Mouse (Mus musculus): ENCODE data around the gene Eapp. TPM values are rescaled to one million over a fixed set of nuclear protein-coding genes. Genes with fewer than 3 reads are reported as not detected.
"Not testable (repeated sequence)": the region's sequence is repeated elsewhere in the genome, so short reads cannot be mapped to it uniquely, and the experiment has no call there.

Gene Eapp
- total RNA-seq, 4 experiments from 2014 or later: 29.9 to 39.0 (median 33.6) TPM

DNA sequence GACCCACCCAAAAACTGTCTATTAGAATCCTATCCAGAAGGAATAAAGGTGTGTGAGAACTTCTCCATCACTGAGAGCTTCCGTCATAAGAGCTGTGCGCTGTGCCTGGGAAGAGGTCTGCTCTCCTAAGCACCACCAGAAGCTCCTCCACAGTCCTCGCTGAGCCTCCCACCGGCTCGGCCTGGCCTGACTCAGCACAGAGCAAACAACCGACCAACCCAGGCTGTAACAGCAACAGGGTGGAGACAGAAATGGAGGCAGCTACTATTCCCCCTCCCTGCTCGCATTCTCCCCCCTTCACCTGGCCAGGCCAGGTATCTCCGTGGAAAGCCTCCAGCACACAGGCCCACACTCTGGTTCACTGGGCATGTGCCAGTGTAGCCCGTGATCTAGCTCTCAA, 19.0 kb downstream of the Eapp start:
- DNase-seq: no peak

DNA sequence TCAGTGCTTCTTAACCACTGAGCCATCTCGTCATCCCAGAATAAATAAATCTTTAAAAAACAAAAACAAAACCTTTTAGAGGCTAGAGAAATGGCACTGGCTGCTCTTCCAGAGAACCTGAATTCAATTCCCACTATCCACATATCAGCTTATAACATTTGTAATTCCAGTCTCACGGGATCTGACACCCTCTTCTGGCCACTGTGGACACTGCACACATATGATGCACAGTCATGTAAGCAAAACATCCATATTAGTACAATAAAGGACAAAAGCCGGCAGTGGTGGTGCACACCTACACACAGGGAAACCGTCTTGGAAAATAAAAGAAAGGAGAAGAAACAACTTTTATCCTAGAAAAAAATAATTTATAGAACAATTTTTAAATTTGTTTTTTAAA, 20.3 kb downstream of the Eapp start:
- DNase-seq: no peak

DNA sequence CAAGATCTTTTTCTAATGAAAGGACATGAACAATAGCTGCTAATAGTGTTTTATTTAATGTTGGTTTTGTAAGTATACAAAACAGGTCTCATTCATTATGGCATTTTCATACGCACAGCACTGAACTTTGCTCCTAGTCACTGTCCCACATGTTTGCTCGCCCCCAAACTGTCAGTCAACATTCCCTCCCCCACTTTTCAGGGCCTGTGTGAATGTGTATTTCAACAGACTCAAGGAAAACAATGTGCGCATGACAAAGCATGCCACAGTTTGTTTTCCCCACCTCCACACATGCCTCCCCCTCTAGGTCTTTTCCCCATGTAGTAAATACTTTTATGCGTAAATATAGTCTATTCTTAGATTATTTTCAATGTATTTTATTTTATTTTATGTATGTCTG, 24.4 kb downstream of the Eapp start:
- no peak for DNase-seq

DNA sequence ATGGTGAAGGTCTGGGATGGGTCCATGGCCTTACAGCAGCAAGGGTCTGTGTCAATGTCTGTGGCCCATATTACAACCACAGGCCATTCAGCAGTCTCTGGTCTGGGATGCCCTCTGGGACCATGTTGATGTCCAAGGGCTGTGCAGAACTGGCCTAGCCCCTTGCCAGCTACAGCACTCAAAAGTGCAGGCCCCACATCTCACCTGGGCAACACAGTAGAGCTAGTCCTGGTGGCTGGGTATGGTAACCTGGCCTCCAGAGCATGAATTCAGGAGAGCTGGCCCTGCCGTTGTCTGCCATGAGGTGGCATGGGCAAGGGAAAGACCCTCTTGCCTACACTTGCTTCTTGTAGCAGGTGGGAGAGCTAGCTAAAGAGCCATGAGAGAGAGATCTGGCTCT, 27.6 kb downstream of the Eapp start:
- no peak for DNase-seq

DNA sequence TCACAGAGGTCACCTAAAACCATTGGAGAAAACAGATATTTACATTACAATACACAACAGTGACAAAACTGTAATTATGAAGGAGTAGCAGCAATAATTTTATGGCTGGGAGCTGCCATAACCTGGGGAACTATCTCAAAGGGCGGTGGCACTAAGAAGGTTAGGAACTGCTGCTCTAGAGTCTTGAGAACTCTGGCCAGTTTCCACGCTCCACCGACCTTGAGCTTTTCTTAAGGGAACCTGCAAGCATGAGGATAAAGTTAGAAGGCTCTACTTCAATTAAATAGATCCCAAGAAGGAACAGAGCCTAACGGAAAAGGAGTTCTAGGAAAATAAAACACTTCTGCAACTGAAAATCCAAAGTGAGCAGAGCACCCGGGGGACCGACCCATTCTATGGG, 30.2 kb downstream of the Eapp start:
- no peak for DNase-seq

DNA sequence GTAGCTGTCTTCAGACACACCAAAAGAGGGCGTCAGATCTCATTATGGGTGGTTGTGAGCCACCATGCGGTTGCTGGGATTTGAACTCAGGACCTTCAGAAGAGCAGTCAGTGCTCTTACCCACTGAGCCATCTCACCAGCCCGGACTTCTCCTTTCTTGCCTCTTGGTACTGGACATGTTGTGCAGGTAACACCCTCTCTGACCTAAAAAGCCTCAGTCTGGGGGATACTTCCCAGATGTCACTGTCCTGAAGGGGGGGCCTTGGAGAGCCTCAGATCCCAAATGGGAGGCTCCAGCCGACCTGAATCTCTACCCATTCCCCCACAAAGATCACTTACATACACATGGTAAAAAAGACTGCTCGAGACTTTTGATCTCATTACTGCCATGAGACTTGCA, 34.2 kb downstream of the Eapp start:
- not testable (repeated sequence) for DNase-seq

DNA sequence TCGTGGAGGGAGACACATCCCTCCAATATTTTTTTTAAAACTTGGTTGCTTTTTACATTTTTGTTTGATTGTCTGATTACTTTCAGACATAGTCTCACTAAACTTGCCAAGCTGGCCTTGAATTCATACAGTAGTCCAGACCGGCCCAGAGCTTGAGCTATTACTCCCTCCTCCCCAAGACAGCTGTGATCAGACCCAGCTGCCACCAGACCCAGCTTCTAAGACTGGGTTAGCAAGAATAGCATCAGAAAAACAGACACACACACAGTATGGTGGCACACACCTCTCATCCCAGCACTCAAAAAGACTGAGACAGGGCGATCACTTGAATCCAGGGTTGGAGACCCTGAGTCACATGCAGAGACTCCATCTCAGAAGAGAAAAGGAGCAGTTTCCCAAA, 35.8 kb downstream of the Eapp start:
- DNase-seq: no peak

DNA sequence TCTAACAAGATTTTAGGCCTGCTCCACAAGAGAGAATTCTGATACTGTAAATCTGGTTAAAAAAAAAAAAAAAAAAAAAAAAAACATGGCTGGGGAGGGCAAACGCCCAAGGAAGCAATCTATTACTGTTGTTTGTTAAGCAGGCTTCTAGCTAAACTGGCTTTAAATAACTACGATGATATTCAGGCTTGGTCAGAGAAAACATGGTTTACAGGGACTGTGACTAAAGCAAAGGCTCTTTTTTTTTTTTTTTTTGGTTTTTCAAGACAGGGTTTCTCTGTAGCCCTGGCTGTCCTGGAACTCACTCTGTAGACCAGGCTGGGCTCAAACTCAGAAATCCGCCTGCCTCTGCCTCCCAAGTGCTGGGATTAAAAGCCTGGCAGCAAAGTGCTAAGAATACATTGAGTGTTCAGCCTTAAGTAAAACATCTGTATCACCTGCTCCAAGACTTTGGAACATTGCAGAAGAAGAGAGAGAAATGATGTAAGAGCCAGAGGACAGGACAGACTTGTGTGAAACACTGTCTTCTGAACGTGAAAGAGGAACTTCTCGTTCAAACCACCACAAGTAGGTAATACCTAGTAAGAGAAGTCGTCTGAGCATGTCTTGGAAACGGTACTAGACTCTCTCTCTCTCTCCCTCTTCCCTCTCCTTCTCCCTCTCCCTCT, 37.1 kb downstream of the Eapp start:
- DNase-seq: no peak

DNA sequence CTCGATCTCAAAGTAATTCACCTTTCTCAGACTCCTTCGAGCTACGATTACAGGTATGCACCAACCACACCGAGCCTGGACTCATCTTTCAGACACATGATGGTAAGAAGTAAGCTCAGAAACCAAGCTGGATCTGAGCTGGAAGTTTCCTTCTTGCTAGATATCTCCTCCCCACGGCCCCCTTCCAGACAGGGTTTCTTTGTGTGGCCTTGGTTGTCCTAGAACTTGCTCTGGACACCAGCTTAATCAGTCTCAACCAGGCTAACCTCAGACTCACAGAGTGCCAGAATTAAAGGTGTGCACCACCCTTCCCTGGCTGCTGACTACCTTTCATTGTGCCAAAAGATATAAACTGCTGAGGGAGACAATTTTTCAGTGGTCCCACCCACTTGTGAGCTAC, 37.7 kb downstream of the Eapp start:
- DNase-seq: no peak

DNA sequence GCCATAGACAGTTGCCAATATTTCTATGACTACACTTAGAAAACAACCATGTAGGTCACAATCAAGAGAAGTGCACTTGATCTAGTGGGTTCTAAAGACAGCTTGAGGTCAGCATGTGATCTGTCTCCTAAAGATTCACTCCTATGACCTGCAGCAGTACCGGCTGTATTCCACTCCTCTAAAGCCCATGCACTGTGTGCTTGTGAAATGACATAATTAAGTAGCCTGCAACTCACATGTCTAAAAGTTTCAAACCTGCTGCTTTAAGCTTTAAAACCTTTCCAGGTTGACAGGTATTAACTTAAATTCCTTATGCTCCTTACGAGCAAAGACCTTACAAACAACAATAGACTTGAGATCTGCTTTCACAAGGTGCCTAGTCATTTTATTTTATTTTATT, 38.5 kb downstream of the Eapp start:
- no peak for DNase-seq

DNA sequence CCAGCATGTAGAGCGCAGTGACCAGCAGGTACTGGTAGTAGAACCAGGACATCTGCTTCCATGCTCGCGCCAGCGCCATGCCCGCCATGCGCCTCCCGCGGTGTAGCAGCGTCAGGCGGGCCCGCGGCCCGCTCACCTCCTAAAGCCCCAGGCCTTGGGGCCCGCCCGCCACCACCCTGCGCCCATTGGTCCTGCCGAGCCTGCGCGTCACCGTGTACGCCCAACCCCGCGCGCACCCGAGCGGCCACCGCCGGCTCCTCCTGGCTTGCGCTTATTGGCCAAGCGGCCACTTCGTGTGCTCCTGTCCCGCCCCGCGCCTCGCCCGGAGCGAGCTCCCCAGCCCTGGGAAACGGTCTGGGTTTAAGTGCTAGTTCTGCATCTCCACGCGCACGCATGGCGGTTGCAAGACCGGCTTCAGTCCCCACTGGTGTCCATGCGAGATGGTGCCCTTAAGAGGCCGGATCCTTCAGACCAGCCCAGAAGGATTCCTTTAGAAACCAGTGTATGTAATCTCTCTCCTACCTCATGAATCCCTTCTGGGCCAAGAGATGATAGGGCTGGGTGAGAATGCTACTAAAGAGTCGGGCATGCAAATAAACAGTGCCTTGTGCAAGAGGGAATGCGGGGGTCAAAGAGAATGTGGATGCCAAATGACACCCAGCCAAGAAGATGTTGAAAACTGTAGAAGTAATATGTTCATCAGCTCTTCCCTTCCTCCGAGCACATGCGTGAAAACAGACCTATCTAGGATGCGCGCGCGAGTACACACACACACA, 39.1 kb downstream of the Eapp start, which contains the start of gene Sptssa:
Sptssa (minus strand) TSS at position 178 of the 776 bp plus-strand sequence.
- peak; percentile 95 for DNase-seq

DNA sequence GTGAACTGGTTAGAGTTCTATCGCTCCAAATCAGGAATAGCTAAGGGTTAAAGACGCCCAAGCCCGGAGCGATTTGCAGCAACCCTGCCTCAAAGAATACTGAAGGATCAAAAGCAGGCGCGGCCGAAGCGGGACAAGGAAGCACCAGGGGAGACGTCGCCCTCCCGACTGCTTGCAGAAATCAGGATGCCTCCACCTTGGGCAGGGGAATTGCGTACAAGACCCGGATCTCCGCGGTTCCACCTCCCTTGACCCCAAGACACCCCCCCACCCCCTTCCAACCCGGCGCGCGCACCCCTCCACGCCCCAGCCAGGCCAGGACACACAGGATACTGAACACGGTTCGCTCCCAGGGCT, 39.7 kb downstream of the Eapp start:
- DNase-seq: no peak

DNA sequence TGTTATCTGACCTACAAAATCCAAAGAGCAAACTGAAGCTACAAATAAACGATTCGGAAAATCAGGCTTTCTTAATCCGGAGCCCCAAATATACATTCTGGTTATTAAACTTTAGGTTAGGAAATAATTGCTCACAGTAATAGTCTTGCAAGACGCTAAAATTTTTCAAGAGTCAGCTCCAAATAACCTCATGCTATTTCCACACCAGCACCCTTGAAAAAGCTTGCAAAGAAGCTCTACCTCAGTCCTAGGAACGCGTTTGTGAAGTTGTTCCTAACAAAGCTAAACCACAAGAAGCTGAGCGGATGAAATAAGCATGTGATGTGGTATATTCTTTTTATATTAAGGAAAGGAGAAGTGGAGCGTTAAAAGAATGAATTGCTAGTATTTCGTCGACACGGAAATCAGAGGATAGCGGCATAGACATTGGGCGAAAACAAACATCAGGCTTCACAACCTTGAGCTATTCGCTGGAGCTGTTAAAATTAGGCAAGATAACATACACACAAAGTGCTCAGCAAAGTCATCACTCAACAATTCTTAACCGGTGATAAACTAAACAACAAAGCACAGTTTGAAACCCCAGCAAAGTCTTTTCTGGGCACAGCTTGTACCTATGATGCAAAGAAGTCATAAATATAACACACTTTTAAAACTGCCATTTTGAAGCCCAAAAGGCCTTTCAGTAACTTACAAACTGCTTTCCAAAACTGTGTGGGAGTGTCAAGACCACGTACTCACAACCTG, 40.2 kb downstream of the Eapp start:
- DNase-seq: no peak

DNA sequence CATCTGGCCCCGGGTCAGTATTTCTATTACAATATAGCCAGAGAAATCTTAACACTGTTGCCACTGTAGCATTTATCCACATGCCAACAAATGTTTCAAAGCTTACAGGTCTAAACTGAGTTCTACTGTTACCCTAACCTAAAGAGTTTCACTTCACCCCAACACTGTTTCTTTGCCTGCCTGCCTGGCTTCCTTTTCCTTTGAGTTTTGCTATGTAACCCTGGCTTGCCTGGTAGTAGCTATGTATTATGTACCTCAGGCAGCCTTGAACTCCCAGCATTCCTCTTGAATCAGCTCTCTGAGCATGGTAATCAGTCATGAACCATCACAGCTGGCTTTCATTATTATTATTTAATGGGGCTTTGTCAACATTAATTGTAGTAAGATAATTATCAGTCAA, 41.0 kb downstream of the Eapp start:
- DNase-seq: no peak

DNA sequence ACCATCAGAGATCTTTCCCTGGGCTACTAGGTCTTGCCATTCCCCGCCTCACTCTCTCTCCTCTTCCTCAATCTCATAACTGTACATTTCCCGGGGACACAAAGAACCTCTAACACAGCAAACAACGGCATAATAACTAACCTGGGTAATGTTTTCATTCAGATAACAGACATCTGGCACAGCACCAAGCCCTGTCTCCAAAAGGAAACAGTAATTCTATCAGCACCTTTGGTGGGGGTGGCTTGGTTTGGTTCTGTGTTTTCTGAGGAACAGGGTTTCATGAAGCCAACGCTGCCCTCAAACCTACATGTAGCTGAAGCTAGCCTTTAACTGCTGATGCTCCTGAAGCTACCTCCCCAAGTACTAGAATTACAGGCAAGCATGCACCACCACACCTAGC, 41.6 kb downstream of the Eapp start:
- DNase-seq: no peak

DNA sequence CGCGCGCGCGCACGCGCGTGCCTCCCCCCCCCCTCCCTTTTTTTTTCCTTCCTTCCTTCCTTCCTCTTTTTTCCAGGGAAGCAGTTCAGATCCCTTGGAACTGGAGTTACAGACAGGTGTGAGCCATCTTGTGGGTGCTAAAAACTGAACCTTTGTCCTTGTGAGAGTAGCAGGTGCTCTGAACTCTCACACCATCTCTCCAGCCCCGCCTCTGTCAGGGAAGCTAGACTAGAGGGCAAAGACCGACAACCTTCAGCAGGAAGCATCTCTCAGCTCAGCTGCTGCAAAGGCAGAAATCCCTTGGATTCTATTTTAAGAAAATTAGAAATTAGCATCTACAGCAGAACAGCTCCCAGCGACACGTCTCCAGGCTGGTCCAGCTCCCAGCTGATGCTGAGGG, 43.4 kb downstream of the Eapp start:
- no peak for DNase-seq

DNA sequence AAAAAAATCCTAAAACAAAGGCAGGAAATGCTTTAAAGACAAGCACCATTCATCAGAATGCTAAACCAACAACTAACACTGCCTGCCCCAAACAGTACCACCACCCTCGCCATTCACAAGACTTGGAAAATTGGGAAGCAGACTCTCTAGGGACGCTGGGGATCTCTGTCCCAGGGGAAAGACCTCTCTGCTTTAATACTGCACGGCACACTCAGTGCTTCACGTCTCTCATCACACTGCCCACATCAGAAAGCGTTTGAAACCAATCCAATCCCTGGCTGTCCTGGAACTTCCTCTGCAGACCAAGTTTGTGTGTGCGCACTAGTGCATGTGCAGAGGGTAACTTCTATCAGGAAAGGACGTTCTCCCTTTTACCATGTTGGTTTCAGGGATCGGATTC, 43.9 kb downstream of the Eapp start:
- no peak for DNase-seq

DNA sequence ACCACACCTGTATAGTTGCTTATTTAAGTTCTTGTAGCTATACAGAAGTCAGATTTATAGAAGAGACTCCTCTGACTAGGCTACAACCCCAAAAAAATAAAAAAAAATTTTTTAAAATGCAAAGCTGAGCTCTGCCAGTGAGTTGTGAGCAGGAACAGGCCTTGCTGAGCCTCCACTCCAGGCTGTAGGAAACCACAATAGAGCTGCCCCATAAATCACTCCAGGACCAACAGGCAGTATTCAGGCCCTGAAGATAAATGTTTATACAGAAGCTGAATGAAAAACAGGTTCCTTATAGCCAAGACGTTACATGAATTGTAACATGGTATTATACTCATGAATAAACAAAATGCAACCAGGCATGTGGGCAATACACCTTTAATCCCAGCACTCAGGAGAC, 44.5 kb downstream of the Eapp start:
- DNase-seq: no peak

DNA sequence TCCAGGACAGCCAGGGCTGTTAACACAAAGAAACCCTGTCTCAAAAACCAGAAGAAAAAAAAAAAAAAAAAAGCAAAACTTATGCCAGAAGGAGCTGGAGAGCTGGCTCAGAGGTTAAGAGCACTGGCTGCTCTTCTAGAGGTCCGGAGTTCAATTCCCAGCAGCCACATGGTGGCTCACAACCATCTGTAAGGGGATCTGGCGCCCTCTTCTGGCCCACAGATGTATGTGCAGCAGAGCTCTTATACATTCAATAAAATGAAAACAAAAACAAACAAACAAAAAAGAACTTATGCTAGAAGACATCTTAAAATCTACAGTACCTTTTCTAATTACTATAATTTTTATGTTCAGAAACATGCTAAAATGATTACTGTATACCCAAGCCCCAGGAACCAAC, 50.8 kb downstream of the Eapp start:
- DNase-seq: no peak

DNA sequence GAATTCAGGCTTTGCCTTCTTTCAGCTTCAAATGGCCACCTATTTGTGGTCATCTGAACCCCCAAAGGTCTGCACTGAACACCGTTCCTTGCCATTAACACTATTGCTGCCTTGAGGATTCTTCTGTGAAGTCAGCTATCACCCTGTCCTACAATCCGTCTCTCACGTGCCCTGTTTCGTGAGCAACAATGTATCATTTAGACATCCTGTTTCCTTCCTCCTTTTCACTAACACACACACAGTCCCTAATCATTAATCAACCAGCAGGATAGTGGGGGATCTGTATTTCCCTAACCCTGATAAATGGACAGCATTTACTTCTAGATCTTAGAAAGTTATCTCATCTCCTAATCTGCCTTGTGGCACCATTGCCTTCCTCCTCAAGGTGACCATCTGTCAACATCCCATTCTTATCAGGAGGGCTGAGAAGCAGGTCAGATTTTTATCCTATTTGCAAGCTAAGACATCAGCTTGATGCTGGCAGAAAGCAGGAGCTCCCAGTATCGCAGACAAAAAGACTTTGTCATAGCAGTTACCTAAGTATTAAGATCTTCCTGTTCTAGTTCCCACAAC, 52.3 kb downstream of the Eapp start:
- no peak for DNase-seq

DNA sequence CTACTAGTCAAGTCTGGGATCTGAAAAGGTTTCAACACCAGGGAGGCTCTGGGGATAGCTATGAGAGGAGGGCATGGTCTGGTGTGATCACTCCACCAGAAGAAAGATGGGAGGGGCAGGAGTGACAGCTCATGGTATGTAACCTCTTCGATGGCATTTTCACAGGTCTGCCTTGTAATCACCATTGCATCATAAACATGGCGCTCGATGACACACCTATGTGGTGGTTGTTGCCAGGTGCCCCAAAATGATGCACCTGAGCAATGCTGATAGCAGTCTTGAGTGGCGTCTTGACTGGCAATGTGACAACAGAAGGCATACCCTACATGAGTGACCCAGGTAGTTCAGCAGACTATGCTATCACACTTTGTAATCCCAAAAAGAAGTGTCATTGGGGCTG, 54.3 kb downstream of the Eapp start:
- DNase-seq: no peak

DNA sequence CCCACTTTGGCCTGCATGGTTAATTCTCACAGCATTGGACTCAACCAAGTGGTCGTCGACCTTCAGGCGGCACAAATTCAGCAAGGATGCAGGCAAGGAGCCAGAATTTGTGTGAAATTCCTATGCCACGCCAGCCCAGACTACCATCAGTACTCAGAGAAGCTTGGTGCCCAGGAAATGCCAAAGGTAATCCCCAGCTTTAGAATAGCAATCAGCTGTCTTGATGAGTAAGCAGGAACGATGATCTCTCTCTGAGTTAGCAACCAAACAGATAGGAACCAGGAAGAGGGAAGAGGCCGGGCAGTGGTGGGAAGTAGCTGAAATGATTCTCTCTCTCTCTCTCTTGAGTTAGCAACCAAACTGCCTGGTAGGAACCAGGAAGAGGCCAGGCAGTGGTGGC, 55.4 kb downstream of the Eapp start:
- DNase-seq: no peak

DNA sequence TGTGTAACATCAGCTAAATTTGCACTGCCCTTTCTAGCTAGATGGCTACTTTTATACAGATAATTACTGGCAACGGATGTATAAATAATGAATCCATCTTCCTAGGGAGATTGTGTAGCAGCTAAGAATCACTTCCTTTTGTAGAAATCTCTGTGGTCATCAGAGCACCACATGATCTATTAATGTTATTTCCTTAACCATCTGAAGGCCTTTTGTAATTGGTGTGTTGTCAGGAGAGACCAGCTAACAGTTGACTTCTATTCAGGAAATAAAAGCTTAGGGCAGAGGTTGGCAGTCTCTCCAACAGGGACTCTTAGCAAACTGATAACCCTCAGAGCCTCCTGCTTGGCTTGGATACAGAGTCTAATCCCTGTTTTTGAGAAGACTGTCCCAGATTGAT, 58.7 kb downstream of the Eapp start:
- no peak for DNase-seq
